Mouse (Mus musculus): Measurements from ENCODE around the gene Mmgt2. TPM values are rescaled to one million over a fixed set of nuclear protein-coding genes. Genes with fewer than 3 reads are reported as not detected.

Gene Mmgt2
- polyA plus RNA-seq, 1 experiment from 2014 or later: 36.8 TPM

DNA sequence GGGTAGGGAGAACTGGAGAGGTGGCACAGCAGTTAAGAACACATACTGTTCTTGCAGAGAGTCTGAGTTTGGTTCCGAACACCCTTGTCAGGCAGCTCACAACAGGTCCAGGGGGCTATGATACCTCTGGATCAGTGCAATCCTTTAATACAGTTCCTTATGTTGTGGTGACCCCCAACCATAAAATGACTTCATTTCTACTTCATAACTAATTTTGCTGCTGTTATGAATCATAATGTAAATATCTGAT lies 40.6 kb upstream of the Mmgt2 start:
- no peak for ATAC-seq (ENCODE audit: low FRiP score)

DNA sequence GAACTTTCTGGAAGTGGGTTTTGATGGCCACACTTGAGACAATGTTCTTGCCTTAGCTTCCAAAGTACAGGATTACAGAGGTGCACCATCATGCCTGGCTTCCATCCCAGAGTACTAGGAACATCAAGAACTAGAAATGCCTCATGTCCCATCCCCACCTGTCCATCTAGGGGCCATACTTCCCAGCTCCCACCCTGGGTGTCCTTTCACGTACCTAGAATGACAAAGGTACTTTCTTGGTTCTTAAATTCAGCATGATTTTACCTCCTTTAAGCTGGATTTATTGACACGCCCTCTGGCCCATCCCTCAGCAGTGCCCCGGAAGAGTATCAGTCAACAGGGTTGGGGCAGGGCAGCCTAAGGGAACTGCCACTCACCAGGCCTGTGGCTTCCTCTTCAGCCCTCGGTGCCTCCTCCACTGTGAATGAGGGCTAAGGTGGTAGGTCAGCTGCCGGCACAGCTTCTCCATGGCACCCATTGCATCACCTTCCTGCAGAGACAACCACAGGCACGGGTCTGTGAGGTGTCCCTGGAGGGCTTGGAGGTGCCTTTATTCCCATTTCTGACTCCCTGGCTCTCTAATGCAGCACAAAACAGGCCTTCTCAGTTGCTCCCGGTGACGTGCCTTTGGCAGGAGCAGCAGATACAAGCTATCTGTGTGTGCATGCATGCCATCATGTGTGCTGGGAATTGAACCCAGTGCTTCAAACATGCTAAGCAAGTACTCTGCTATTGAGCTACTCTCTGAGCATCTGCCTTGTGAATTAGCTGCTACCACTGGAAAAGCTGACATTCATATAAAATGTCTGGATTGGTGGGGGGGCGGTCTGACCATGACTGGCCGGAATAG lies 39.4 kb upstream of the Mmgt2 start:
- ATAC-seq (ENCODE audit: low FRiP score): no peak
- no peak overlapping the region for H3K27ac ChIP-seq
- no peaks in the 10 kb centered on the region for H3K9me3 ChIP-seq
- H3K27me3 ChIP-seq: no peaks in the 10 kb centered on the region
- H3K36me3 ChIP-seq (replicated peaks): peaks cover 59% of the 10 kb centered on the region
- H3K4me2 ChIP-seq: no peak overlapping the region
- H3K4me1 ChIP-seq: peaks cover 47% of the 10 kb centered on the region
- no peak overlapping the region for H3K4me3 ChIP-seq (replicated peaks)
- WGBS: 84% methylated on average over 10 of the region's 10 CpGs
- no peak overlapping the region for H3K9ac ChIP-seq

More for the DNA sequence above, 40.6 kb upstream of the Mmgt2 start:
- H3K27me3 ChIP-seq: no peaks in the 10 kb centered on the region
- H3K4me3 ChIP-seq (replicated peaks): no peak overlapping the region
- H3K4me2 ChIP-seq: no peak overlapping the region
- no peak overlapping the region for H3K27ac ChIP-seq
- H3K9me3 ChIP-seq: no peaks in the 10 kb centered on the region
- WGBS: 84% methylated on average over 1 of the region's 1 CpGs
- peaks cover 62% of the 10 kb centered on the region for H3K36me3 ChIP-seq (replicated peaks)
- H3K9ac ChIP-seq: no peak overlapping the region
- H3K4me1 ChIP-seq: peaks cover 46% of the 10 kb centered on the region

DNA sequence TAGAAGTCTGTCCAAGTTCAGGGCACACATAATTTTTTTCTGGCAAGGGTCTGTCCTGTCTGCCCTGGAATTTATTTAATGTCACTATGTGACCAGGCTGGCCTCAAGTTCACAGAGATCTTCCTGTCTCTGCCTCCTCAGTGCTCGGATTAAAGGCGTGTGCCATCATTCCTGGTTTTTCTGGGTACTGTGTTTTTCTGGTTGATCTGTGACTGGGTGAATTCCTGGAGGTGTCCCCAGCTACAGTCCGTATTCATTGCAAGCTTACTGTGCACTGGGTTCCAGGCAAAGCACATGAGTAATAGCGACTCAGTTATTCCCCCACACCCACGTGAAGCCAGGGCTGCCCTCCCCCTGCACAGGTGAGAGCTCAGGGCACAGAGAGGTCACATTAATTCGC lies 38.2 kb upstream of the Mmgt2 start:
- Histone ChIP-seq H3K9me3 (no peaks in the 10 kb centered on the region), H3K4me3 (replicated peaks) (no peak overlapping the region), H3K9ac (no peak overlapping the region), H3K36me3 (replicated peaks) (peaks cover 46% of the 10 kb centered on the region), H3K27ac (no peak overlapping the region), H3K4me2 (no peak overlapping the region), H3K4me1 (peaks cover 44% of the 10 kb centered on the region), H3K27me3 (no peaks in the 10 kb centered on the region)
- 89% methylated on average over 6 of the region's 6 CpGs for WGBS
- ATAC-seq (ENCODE audit: low FRiP score): no peak

DNA sequence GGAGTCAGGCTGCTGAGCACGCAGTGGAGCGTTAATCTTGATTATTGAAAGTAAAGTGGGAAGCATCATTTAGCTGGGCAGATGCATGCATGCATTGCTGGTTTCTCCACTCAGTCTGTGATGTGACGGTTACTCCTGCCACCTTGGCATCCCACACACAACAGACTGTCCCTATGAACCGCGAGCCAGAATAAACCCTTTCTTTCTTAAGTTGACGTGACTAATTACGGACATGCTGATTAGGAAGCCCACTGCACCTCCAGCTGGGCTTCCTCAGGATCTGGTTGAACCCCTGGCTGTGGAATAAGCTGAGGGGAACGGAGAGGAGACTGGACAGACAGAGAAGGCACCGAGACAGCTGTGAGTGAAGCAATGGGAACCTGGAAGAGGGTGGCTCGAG lies 35.9 kb upstream of the Mmgt2 start:
- Histone ChIP-seq H3K4me3 (replicated peaks) (no peak overlapping the region), H3K4me1 (peaks cover 25% of the 10 kb centered on the region), H3K4me2 (no peak overlapping the region), H3K27ac (peak overlapping the region; percentile 51), H3K9me3 (no peaks in the 10 kb centered on the region), H3K27me3 (no peaks in the 10 kb centered on the region), H3K36me3 (replicated peaks) (peaks cover 36% of the 10 kb centered on the region), H3K9ac (peak overlapping the region; percentile 12; the same call in 1 of the 2 replicates)
- 67% methylated on average over 10 of the region's 10 CpGs for WGBS
- no peak for ATAC-seq (ENCODE audit: low FRiP score)

DNA sequence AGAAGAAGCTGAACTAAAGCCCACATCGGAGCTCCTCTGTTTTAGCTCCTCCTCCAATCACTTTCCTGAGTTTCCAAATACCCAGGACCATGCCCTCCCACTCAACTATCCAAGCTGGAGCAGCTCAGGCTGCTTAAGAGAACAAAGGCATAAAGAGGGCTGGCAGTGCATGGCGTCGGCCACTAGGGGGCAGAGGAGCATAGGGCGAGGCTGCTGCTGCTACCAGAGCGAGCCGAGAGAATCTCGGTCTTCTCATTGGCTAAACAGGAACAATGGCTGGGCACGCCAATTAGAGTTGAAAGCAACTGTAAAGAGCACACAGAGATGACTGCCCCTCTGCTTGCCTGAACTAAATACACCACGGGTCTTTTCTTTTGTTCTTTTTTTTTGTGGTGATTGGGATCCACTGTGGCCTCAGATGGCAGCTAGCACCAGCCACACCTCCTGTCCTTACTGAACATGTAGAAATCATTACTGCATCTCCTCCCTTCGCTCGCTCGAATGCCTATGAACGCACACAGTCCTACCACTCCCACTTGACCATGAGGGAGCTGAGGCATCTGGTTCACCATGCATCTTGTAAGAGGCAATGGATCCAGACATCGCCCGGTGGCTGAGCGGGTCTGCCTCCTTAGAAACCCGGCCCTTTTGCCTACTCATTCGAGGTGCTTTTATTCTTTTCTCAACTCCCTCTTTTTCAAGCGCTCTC lies 34.7 kb upstream of the Mmgt2 start:
- Histone ChIP-seq H3K4me2 (peak overlapping the region; percentile 41), H3K27me3 (no peaks in the 10 kb centered on the region), H3K9me3 (no peaks in the 10 kb centered on the region), H3K4me3 (replicated peaks) (0 out of 2 replicates have a peak overlapping the region, but pooled peaks have one; percentile 10), H3K4me1 (peaks cover 25% of the 10 kb centered on the region), H3K36me3 (replicated peaks) (peaks cover 34% of the 10 kb centered on the region), H3K27ac (peak overlapping the region; percentile 90), H3K9ac (peak overlapping the region; percentile 47)
- WGBS: 3% methylated on average over 19 of the region's 19 CpGs
- peak; percentile 95 for ATAC-seq (ENCODE audit: low FRiP score)

DNA sequence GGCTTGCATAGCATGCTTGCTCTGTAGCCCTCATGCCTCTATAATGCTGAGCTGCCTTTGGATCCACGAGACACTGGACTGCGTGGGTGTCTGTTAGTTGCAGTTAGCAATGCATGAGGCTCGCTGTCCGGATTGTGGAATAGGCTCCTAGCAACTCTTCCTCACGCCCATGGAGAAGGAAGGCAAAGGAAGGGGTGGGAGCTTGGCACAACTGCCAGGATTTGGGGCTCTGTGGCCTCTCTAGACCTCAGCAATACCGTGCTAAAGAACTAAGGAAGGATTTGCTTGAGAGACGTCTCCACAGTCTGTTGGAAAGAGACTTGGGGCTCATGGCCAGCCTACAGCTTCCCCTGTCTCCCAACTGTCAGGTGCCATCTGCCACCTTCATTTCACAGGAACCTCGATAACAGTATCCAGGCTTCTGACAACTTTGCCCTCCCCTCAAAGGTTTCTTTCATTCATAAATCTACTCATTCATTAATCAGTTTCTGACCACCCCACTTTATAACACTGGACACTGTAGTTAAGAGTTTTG lies 33.5 kb upstream of the Mmgt2 start:
- H3K4me1 ChIP-seq: peaks cover 25% of the 10 kb centered on the region
- peaks cover 33% of the 10 kb centered on the region for H3K36me3 ChIP-seq (replicated peaks)
- no peak for ATAC-seq (ENCODE audit: low FRiP score)
- no peaks in the 10 kb centered on the region for H3K9me3 ChIP-seq
- no peaks in the 10 kb centered on the region for H3K27me3 ChIP-seq
- H3K4me2 ChIP-seq: no peak overlapping the region
- H3K4me3 ChIP-seq (replicated peaks): no peak overlapping the region
- H3K27ac ChIP-seq: peak overlapping the region; percentile 90
- WGBS: 90% methylated on average over 8 of the region's 8 CpGs
- H3K9ac ChIP-seq: no peak overlapping the region

DNA sequence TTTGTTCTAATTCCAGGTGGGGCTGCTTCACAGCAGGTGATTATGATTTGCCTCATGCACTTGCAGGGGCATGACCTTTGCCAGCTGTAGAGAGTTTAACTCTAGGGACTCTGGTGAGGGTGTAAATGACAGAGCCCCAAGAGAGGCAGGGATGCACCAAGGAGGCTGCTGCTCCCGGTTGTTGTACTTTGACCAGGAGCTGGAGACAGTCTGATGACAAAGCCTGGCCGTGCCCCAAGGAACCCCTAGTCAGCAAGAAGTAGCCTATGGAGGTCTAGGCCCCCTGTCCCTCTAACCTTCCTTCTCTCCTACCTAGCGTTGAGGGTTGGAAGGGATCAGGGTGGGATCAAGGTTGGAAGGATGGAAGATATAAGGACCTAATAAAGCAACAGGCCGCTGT lies 33.0 kb upstream of the Mmgt2 start:
- Histone ChIP-seq H3K4me2 (no peak overlapping the region), H3K4me3 (replicated peaks) (no peak overlapping the region), H3K27me3 (no peaks in the 10 kb centered on the region), H3K9ac (no peak overlapping the region), H3K4me1 (peaks cover 25% of the 10 kb centered on the region), H3K9me3 (no peaks in the 10 kb centered on the region), H3K27ac (no peak overlapping the region), H3K36me3 (replicated peaks) (peaks cover 28% of the 10 kb centered on the region)
- no peak for ATAC-seq (ENCODE audit: low FRiP score)
- WGBS: 92% methylated on average over 4 of the region's 4 CpGs

DNA sequence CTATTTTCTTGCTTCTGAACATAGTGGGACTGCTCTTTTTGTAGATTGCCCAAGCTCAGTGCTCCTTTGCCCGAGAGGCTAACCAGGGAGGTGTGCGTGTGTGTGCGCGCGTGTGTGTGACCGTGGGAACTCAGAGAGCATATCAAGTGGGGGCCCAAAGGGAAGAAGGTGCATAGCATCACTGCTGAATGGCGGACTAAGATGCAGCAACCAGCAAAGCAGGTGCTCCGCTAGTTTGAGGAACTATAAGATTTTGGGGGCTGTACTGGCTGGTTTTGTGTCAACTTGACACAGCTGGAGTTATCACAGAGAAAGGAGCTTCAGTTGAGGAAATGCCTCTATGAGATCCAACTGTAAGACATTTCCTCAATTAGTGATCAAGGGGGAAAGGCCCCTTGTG lies 27.4 kb upstream of the Mmgt2 start:
- peaks cover 18% of the 10 kb centered on the region for H3K4me1 ChIP-seq
- no peaks in the 10 kb centered on the region for H3K27me3 ChIP-seq
- no peak overlapping the region for H3K4me2 ChIP-seq
- H3K9me3 ChIP-seq: no peaks in the 10 kb centered on the region
- no peak overlapping the region for H3K4me3 ChIP-seq (replicated peaks)
- peaks cover 22% of the 10 kb centered on the region for H3K36me3 ChIP-seq (replicated peaks)
- 93% methylated on average over 8 of the region's 8 CpGs for WGBS
- no peak for ATAC-seq (ENCODE audit: low FRiP score)
- no peak overlapping the region for H3K27ac ChIP-seq
- no peak overlapping the region for H3K9ac ChIP-seq

DNA sequence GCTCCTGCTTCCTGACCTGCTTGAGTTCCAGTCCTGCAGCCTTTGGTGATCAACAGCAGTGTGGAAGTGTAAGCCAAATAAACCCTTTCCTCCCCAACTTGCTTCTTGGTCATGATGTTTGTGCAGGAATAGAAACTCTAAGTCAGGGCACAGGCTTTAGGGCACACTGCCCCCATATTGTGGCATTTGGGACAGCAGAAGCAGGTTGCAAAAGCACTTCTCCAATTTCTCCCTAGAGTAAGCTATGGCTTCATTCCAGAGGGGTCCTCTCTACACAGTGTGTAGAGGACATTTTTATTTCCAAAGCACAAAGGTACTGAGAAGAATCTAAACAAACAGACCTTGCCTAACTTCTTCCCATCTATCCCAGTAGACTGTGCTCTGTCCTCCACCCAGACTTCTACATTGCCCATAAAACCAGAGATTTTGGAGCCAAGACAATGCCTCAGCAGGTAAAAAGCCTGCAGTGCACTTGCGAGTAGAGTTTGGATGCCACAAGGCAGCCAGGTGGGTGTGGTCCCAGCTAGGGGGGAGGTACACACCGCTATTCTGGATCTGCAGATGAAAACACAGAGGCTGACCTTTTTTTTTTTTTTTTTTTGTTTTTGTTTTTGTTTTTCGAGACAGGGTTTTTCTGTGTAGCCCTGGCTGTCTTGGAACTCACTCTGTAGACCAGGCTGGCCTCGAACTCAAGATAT lies 26.7 kb upstream of the Mmgt2 start:
- no peaks in the 10 kb centered on the region for H3K27me3 ChIP-seq
- no peak overlapping the region for H3K4me2 ChIP-seq
- 77% methylated on average over 4 of the region's 4 CpGs for WGBS
- H3K36me3 ChIP-seq (replicated peaks): peaks cover 19% of the 10 kb centered on the region
- no peak for ATAC-seq (ENCODE audit: low FRiP score)
- H3K9ac ChIP-seq: no peak overlapping the region
- H3K4me1 ChIP-seq: peaks cover 18% of the 10 kb centered on the region
- no peaks in the 10 kb centered on the region for H3K9me3 ChIP-seq
- H3K4me3 ChIP-seq (replicated peaks): no peak overlapping the region
- H3K27ac ChIP-seq: no peak overlapping the region

DNA sequence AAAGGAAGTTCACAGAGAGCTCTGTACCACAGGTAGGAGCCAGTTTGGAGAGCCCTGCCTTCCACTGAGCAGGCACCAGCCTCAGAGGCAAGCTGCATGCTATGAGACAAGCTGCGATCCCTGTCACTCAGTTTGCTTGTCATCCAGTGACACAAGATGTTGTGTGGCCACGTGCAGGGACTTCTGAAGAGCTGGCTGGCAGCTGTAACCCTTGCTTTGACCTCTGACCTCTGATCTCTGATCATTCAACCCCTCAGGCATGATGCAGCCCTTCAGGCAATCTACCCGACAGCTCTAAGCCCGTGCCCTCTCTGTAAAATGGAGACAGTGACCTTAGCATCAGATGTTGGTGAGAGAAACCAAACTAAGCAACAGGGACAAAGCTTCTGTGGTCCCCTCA lies 25.6 kb upstream of the Mmgt2 start:
- WGBS: 54% methylated on average over 4 of the region's 4 CpGs
- H3K4me3 ChIP-seq (replicated peaks): no peak overlapping the region
- no peak for ATAC-seq (ENCODE audit: low FRiP score)
- H3K36me3 ChIP-seq (replicated peaks): peaks cover 12% of the 10 kb centered on the region
- H3K4me1 ChIP-seq: peaks cover 18% of the 10 kb centered on the region
- H3K9me3 ChIP-seq: no peaks in the 10 kb centered on the region
- no peaks in the 10 kb centered on the region for H3K27me3 ChIP-seq
- H3K9ac ChIP-seq: no peak overlapping the region
- no peak overlapping the region for H3K27ac ChIP-seq
- H3K4me2 ChIP-seq: no peak overlapping the region

DNA sequence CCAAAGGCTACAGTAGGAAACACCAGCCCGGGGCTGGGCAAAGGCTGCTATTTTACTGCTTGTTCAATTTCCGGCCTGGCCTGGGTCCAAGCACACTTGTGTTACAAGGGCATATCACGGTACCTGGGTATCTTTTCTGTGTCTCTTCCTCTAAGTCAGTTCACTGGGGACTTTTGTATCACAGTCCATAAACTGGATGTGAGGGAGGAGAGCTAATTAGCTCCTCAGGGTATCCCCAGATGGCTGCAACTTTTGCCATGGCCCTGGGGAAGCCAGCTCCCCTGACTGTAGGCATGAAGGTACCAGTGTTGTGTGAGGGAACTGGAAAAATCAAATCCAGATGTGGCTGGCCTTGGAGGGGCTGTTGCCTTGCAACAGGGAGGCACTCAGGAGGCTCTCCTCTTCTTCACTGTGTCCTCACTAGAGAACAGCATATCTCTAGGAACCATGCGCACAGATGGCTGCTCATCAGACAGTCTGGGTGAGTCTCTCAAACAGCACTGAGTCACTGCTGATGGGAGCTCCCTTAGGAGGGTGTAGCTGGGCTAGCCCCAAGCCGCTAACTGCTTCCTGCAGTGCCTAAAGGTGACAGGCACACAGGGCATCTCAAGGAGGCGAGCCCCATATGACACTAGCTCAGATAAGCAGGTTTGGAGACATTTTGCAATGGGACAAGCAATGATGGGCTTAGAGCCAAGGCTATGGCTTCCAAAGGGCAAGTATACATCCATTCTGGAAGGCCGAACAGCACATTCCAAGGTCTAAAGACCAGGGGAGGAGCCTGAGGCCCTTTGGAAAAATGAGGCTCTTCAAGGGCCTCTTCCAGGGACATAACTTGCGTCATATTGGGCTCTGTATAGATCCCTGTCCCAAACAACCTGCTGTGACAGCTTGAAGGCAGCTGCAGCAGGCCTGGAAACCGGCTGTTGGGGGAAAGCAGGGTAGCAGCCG lies 23.8 kb upstream of the Mmgt2 start:
- H3K36me3 ChIP-seq (replicated peaks): peaks cover 1% of the 10 kb centered on the region; the same call in 1 of the 2 replicates
- H3K27me3 ChIP-seq: no peaks in the 10 kb centered on the region
- ATAC-seq (ENCODE audit: low FRiP score): no peak
- WGBS: 68% methylated on average over 10 of the region's 10 CpGs
- H3K9me3 ChIP-seq: no peaks in the 10 kb centered on the region
- peaks cover 35% of the 10 kb centered on the region for H3K4me1 ChIP-seq
- H3K4me3 ChIP-seq (replicated peaks): no peak overlapping the region
- no peak overlapping the region for H3K4me2 ChIP-seq
- H3K27ac ChIP-seq: peak overlapping the region; percentile 72; the same call in 1 of the 2 replicates
- no peak overlapping the region for H3K9ac ChIP-seq
